Mouse (Mus musculus) intestine, embryonic 16.5 days (tissue): ENCODE measurements around the gene Cacna2d1. TPM values are rescaled to one million over a fixed set of nuclear protein-coding genes. Genes with fewer than 3 reads are reported as not detected.

Experiments
- ATAC-seq: fragments of 200-750 bp; cut with Nextera tagmentation; 2 replicates; pipeline ENCODE4 v1.8.0; 2017; ENCODE audit warnings: moderate TSS enrichment, moderate library complexity
- H3K27ac ChIP-seq: fragments of 300-500 bp; sonication (generic); 2 replicates; pipeline ENCODE4 v1.5.1; 2014; ENCODE audit warnings: mild to moderate bottlenecking, low read length
- H3K27me3 ChIP-seq: fragments of 300-500 bp; sonication (generic); replicated peaks from 2 replicates; pipeline ENCODE4 v1.6.1; 2014; ENCODE audit warnings: low read length, control low read depth, mixed read lengths; ENCODE audit not compliant: control insufficient read depth, insufficient read depth
- H3K36me3 ChIP-seq: fragments of 300-500 bp; sonication (generic); 2 replicates; pipeline ENCODE4 v1.6.1; 2014; ENCODE audit warnings: low read length, control low read depth; ENCODE audit not compliant: control insufficient read depth, insufficient read depth
- H3K4me1 ChIP-seq: fragments of 300-500 bp; sonication (generic); 2 replicates; pipeline ENCODE4 v1.6.1; 2014; ENCODE audit warnings: low read length, control low read depth, mixed read lengths; ENCODE audit not compliant: control insufficient read depth, insufficient read depth
- H3K4me2 ChIP-seq: fragments of 300-500 bp; sonication (generic); 2 replicates; pipeline ENCODE4 v1.6.1; 2014; ENCODE audit warnings: low read depth, low read length, control low read depth
- H3K4me3 ChIP-seq: fragments of 300-500 bp; sonication (generic); 2 replicates; pipeline ENCODE4 v1.5.1; 2014; ENCODE audit warnings: mild to moderate bottlenecking, low read length
- H3K9ac ChIP-seq: fragments of 300-500 bp; sonication (generic); 2 replicates; pipeline ENCODE4 v1.6.1; 2014; ENCODE audit warnings: low read depth, low read length
- H3K9me3 ChIP-seq: fragments of 300-500 bp; sonication (generic); 2 replicates; pipeline ENCODE4 v1.6.1; 2016; ENCODE audit warnings: low read length, control low read depth; ENCODE audit not compliant: control insufficient read depth
- WGBS: fragments of 180-500 bp; shearing (Covaris S2); extraction: QIAGEN DNeasy Blood & Tissue Kit; methylation state at CpG from one replicate; pipeline ENCODE4 v1.1.7; 2014; 5-methylcytosine and 5-hydroxymethylcytosine counted together
- polyA plus RNA-seq: library from polyadenylated mRNA; unstranded; fragments of >200 nt; fragmentation: Nextera tagmentation; extraction: Ambion mirVana; gene quantifications from 2 replicates; pipeline ENCODE4 v1.2.1, GENCODE M21; 2015

Gene Cacna2d1
- polyA plus RNA-seq, 1 experiment from 2014 or later: 8.9 TPM

GRCm38 (mm10) chr5:15974652-15975051 lies 40.2 kb downstream of the Cacna2d1 start:
- Histone ChIP-seq H3K27ac (no peak overlapping the region), H3K4me3 (no peak overlapping the region), H3K9me3 (no peaks in the 10 kb centered on the region), H3K9ac (no peak overlapping the region), H3K4me2 (no peak overlapping the region), H3K27me3 (no peaks in the 10 kb centered on the region), H3K4me1 (no peaks in the 10 kb centered on the region), H3K36me3 (no peaks in the 10 kb centered on the region)
- ATAC-seq: no peak

- 84% methylated on average over 2 of the region's 2 CpGs for WGBS
- H3K27ac ChIP-seq: no peak overlapping the region
Observed at GRCm38 (mm10) chr5:15979225-15979624, 44.7 kb downstream of the Cacna2d1 start.

GRCm38 (mm10) chr5:15982573-15982972 lies 48.1 kb downstream of the Cacna2d1 start:
- no peaks in the 10 kb centered on the region for H3K4me1 ChIP-seq
- no peak for ATAC-seq
- H3K36me3 ChIP-seq: no peaks in the 10 kb centered on the region
- H3K9ac ChIP-seq: no peak overlapping the region
- no peak overlapping the region for H3K27ac ChIP-seq
- H3K4me2 ChIP-seq: no peak overlapping the region
- H3K4me3 ChIP-seq: no peak overlapping the region
- H3K9me3 ChIP-seq: no peaks in the 10 kb centered on the region
- 49% methylated on average over 4 of the region's 4 CpGs for WGBS
- H3K27me3 ChIP-seq: no peaks in the 10 kb centered on the region

More at GRCm38 (mm10) chr5:15979225-15979624, 44.7 kb downstream of the Cacna2d1 start:
- no peak overlapping the region for H3K9ac ChIP-seq
- no peaks in the 10 kb centered on the region for H3K4me1 ChIP-seq
- H3K4me2 ChIP-seq: no peak overlapping the region
- no peaks in the 10 kb centered on the region for H3K9me3 ChIP-seq
- H3K27me3 ChIP-seq: no peaks in the 10 kb centered on the region
- H3K4me3 ChIP-seq: no peak overlapping the region
- no peaks in the 10 kb centered on the region for H3K36me3 ChIP-seq
- no peak for ATAC-seq

- no peak for ATAC-seq
- WGBS: 39% methylated on average over 5 of the region's 5 CpGs
Observed at GRCm38 (mm10) chr5:15983354-15983753, 48.9 kb downstream of the Cacna2d1 start.

GRCm38 (mm10) chr5:15985228-15985858 lies 50.9 kb downstream of the Cacna2d1 start:
- ATAC-seq: no peak
- no peaks in the 10 kb centered on the region for H3K4me1 ChIP-seq

More at GRCm38 (mm10) chr5:15983354-15983753, 48.9 kb downstream of the Cacna2d1 start:
- Histone ChIP-seq H3K36me3 (no peaks in the 10 kb centered on the region), H3K9ac (no peak overlapping the region), H3K4me3 (no peak overlapping the region), H3K27ac (no peak overlapping the region), H3K9me3 (no peaks in the 10 kb centered on the region), H3K4me1 (no peaks in the 10 kb centered on the region), H3K27me3 (no peaks in the 10 kb centered on the region), H3K4me2 (no peak overlapping the region)

GRCm38 (mm10) chr5:15985901-15986300 lies 51.4 kb downstream of the Cacna2d1 start:
- 51% methylated on average over 4 of the region's 4 CpGs for WGBS

More at GRCm38 (mm10) chr5:15985228-15985858, 50.9 kb downstream of the Cacna2d1 start:
- H3K4me3 ChIP-seq: no peak overlapping the region
- H3K27ac ChIP-seq: no peak overlapping the region
- H3K27me3 ChIP-seq: no peaks in the 10 kb centered on the region
- H3K36me3 ChIP-seq: no peaks in the 10 kb centered on the region
- 84% methylated on average over 7 of the region's 7 CpGs for WGBS
- no peak overlapping the region for H3K4me2 ChIP-seq
- no peaks in the 10 kb centered on the region for H3K9me3 ChIP-seq
- no peak overlapping the region for H3K9ac ChIP-seq

GRCm38 (mm10) chr5:15991428-15992139 lies 57.1 kb downstream of the Cacna2d1 start:
- Histone ChIP-seq H3K27me3 (no peaks in the 10 kb centered on the region), H3K27ac (no peak overlapping the region), H3K4me1 (no peaks in the 10 kb centered on the region), H3K9ac (no peak overlapping the region), H3K4me2 (no peak overlapping the region), H3K4me3 (no peak overlapping the region), H3K36me3 (no peaks in the 10 kb centered on the region), H3K9me3 (no peaks in the 10 kb centered on the region)
- 71% methylated on average over 12 of the region's 12 CpGs for WGBS
- no peak for ATAC-seq

More at GRCm38 (mm10) chr5:15985901-15986300, 51.4 kb downstream of the Cacna2d1 start:
- ATAC-seq: no peak
- Histone ChIP-seq H3K9ac (no peak overlapping the region), H3K4me3 (no peak overlapping the region), H3K27ac (no peak overlapping the region), H3K27me3 (no peaks in the 10 kb centered on the region), H3K4me1 (no peaks in the 10 kb centered on the region), H3K9me3 (no peaks in the 10 kb centered on the region), H3K36me3 (no peaks in the 10 kb centered on the region), H3K4me2 (no peak overlapping the region)

GRCm38 (mm10) chr5:15993252-15993944 lies 58.9 kb downstream of the Cacna2d1 start:
- H3K4me3 ChIP-seq: no peak overlapping the region
- no peaks in the 10 kb centered on the region for H3K4me1 ChIP-seq
- H3K4me2 ChIP-seq: no peak overlapping the region
- no peaks in the 10 kb centered on the region for H3K27me3 ChIP-seq
- H3K36me3 ChIP-seq: no peaks in the 10 kb centered on the region
- no peak overlapping the region for H3K27ac ChIP-seq
- no peaks in the 10 kb centered on the region for H3K9me3 ChIP-seq
- WGBS: 71% methylated on average over 4 of the region's 4 CpGs
- no peak for ATAC-seq
- no peak overlapping the region for H3K9ac ChIP-seq

GRCm38 (mm10) chr5:15997190-15997589 lies 62.7 kb downstream of the Cacna2d1 start:
- H3K4me3 ChIP-seq: no peak overlapping the region
- no peak for ATAC-seq
- no peaks in the 10 kb centered on the region for H3K36me3 ChIP-seq
- no peaks in the 10 kb centered on the region for H3K27me3 ChIP-seq
- no peaks in the 10 kb centered on the region for H3K4me1 ChIP-seq
- no peak overlapping the region for H3K9ac ChIP-seq
- 92% methylated on average over 3 of the region's 3 CpGs for WGBS
- no peak overlapping the region for H3K27ac ChIP-seq
- H3K4me2 ChIP-seq: no peak overlapping the region
- H3K9me3 ChIP-seq: no peaks in the 10 kb centered on the region
